Mouse (Mus musculus) induced T-regulatory cell, adult 2 months (primary cell): ENCODE results near the gene Pten.
A peak's percentile ranks its signal among the peaks of the same experiment; 100 is the strongest.

Experiments used
- DNase-seq: peaks from one replicate; pipeline ENCODE4 v3.0.0-alpha.2; 2012; ENCODE audit warnings: low read depth

Gene Pten

DNA sequence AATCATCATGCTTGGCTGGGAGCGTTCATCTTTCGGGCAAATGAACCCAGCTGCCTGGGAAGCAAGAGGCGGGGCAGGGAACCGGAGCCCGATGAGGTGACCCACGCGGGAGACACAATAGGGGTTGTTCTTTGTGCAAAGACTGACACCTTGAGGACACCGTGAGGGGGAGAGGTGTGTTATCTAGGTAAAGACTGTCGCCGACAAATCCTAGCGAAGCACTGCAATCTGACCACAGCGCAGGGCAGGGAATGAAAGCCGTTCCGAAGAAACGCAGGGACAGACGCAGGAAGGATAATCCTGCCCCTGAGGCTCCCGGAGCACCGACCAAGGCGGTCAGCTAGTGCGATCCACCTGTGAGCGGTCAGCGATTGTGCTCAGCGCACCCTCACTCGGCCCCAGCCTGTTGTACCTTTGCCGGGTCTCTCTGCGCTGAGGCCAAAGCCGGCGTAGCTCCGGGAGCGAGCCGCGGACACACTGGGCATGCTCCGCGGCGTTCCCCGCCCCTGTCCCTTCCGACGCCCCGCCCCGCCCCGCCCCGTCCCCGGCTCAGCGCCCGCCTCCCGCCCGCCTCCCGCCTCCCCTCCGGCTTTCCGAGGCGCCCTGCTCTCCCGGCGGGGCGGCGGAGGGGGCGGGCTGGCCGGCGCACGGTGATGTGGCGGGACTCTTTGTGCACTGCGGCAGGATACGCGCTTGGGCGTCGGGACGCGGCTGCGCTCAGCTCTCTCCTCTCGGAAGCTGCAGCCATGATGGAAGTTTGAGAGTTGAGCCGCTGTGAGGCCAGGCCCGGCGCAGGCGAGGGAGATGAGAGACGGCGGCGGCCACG is at the start of gene Pten:
Gene Pten, plus strand, starts transcription at position 598 of the 826 bp plus-strand sequence.
- peak; percentile 95 for DNase-seq

DNA sequence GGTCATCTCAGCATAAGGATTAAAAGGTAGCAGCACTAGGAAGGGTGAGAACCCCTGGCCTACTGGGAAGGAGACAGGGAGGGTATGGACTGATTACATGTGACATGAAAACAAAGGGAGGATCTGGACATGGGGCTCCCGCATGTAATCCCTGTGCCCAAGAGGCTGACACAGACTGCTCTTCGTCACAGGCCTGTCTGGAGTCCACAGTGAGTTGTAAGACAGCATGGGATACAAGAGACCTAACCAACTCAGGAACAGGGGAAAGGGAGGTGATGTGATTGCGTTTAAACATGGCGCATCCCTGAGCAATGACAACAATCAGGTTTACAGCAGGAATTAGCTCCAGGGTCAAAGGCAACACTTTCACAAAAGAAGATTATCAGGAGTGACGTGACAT is 48.3 kb upstream of the Pten start:
- DNase-seq, result no peak

DNA sequence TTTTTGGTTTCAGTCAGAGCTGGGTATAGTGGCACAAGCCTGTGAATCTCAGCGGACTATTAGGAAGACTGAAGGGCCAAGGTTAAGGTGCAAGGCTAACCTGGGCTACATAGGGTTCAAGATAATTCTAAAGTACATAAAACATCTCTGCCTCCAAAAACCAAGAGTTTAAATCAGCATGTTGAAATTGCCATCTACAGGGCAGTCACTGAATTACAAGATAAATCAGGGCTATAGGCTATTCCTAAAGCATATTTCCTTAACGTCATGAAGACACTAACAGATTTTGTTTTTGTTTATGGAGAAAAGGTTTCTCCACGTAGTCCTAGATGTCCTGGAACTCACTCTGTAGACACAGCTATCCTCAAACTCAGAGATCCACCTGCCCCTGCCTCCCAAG is 47.0 kb upstream of the Pten start:
- DNase-seq, result peak; percentile 81

DNA sequence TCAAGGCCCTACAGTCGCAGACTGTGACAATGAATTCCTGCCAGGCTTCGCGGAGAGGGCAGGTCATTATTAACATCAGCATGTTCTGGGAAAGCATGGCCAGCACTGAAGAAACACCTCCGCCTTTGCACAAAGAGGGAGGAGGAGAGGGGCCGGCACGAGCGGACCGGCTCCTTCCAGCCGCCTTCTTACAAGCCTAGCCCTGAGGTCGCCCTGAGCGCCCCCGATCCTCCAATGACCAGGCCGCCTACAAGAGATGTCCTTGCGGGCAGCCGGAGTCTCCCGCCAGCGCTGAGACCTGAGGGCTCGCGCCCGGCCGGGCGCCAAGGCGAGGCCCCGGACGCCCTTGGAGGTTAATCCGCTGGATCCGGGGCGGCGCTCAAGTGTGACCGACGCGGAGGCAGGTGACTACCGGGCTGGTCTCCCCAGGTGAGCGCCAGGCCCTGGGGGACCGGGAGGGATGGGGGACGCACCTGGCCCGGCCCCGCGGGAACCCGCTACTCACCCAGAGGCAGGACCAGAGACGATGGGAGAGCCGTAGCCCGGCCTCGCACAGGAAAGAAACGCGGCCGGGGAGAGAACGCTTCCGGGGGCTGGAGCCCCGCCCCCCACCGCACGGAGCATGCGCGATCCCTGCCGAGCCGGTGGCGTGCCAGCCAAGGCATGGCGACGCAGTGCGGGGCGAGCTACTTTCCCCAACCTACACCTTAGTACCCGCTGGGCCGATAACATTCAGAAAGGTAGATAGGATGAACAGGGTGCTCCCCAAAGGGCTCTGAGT is 45.3 kb upstream of the Pten start:
- peak; percentile 94 for DNase-seq

DNA sequence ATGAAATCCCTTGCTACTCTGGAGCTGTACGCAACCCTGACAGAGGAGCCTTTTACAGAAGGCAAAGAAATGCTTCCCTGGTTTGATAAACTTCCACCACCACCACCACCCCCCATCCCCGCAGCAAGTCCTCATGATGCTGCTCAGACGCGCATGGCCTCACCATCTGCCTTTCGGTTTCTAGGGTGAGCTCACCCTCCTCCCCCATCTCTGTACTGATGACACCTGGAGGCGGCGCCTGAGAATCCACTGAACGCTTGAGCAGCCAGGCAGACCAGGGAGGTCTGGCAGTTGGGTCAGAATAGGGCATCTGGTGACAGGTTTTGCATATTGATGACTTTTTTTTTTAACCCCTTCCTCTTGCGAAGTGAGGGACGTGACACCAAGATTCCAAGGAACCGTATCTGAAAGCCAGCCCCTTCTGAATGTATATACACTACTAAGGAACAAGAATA is 44.7 kb upstream of the Pten start:
- peak; percentile 94 for DNase-seq

DNA sequence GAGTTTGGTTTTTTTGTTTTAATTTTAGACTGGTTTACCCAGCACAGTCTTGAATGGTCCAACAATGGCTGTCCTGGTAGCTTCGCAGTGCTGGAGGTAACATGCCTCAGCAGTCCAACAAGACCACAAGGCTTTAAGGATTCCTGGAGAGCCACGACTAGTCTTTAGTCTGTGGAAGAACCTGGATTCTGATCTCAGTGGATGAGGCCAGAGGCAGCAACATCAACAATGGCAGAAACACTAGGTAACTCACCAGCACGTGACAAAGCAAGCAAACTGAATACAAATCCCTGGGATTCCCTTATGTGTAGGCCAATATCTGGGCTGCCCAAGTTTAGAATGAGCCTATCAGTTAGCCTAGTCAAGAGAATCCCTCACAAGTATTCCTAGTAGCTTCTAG is 43.8 kb upstream of the Pten start:
- DNase-seq, result no peak

DNA sequence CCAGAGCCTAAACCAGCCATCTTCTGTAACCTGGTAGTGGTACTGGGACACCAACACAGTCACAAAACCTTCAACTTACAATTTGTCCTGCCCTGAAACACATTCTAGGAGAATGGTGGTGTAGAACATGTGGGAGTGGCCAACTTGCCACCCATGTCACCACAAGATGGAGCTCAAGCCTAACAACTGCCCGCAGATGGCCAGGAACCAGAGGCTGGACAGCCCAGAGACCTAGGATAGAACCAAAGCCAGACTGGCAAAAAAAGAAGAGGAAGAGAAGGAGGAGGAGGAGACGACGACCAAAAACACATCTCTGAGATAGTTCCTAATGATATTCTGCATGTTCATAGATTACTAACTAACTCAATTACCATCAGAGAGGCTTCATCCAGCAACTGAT is 42.1 kb upstream of the Pten start:
- DNase-seq, result peak; percentile 77

DNA sequence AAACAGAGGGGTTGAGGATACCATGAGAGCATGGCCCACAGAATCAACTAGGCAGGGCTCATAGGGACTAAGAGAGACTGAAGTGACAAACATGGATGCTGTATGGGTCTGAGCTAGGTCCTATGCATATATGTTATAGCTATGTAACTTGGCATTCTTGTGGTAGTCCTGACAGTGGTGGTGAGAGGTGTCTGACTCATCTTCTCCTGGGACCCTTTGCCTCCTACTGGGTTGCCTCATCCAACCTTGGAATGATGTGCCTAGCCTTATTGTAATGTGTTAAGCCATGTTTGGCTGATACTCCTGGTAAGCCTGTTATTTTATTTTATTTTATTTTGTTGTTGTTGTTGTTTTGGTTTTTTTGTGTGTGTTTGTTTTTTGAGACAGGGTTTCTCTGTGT is 41.6 kb upstream of the Pten start:
- no peak for DNase-seq

DNA sequence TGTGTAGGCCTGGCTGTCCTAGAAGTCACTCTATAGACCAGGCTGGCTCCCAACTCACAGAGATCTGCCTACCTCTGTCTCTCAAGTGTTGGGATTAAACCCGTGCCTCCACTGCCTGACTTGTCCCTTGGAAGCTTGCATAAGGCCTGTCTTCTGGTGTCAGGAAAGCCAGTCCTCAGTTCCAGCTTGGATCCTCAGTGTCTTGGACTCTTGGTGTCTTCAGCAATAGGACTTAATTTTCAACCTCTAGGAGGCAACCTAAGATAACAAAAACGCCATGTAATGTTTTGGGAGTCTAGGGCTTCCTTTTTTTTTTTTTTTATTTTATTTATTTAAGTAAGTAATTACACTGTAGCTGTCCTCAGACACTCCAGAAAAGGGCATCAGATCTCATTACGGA is 39.7 kb upstream of the Pten start:
- DNase-seq, result peak; percentile 29

DNA sequence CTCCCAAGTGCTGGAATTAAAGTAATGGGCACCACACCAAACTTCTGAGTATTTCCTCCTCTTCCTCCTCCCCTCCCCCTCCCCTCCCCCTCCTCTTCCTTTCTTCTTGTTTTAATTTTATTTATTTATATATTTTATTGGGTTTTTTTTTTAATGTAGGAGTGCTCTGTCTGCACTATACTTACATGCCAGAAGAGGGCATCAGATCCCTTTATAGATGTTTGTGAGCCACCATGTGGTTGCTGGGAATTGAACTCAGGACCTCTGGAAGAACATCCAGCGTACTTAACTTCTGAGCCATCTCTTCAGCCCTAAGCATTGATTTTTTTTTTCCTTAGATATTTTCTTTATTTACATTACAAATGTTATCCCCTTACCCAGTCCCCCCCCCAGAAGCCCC is 37.0 kb upstream of the Pten start:
- no peak for DNase-seq

DNA sequence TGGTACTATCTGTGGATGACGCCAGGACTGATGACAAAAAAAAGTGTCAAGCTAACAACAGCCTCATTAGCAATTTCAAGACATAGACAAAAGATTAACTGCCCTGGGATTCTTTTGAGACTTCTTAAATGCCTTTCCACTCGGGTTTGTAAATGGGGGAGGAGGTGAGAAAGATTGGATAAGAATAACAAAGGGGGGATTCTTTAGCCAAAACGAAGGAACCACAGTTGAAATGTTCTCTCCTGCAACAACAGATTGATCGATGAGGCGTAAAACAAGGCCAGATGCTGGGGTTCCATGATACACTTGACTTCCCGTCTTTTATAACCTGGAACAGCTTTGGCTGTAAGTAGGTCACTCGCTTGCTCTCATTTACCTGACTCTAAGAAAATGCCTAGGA is 33.5 kb upstream of the Pten start:
- DNase-seq, result no peak

DNA sequence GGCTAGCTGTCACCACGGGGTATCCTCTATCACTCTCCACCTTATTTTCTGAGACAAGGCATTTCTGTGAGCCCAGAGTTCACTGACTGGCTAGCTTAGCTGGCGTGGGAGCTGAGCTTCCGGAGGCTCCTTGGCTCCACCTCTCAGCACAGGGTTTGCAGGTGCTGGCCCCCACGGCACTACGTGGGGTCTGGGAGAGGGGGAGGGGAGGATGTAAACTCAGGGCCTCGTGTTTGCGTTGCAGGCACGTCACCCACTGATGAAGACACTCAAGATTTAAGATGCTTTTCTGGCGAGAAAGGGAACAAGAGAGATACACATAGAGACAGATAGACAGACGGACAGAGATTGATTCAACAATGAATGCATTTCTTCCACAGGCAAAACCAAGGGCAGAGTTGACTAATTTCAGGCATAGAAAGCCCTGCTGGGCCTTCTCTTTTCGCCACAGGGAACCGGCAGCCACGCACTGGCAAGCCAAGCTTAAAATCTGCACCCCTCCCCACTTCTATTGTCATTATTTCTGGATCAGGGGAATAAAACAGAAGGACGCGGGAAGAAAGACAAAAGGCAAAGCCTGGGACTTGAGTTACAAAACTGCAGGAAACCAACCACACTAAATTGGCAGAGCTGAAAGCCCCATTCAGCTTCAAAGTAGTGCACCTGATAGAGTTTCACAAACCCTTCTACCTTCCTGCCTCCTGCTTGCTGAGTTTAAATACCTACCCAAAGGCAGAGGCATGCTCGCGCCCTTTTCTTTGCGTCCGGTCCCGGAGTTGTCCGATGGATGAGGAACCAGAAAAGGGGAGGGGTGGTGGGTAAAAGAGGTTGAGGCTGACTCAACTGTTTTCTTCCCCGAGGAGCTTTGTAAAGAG is 30.6 kb upstream of the Pten start:
- peak; percentile 35 for DNase-seq

DNA sequence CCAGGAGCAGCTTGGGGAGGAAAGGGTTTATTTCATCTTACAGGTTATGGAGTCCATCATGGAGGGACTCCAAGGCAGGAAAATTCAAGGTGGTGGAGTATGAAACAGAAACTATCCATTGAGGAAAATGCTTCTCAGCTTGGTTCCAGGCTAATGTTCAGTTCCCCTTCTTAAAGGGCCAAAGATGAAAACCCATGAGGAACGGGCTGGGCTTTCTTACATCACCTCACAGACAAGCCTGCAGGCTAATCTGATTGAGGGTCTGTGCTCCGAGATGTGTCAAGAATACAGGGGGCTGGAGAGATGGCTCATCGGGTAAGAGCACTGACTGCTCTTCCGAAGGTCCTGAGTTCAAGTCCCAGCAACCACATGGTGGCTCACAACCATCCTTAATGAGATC is 27.5 kb upstream of the Pten start:
- DNase-seq, result no peak

DNA sequence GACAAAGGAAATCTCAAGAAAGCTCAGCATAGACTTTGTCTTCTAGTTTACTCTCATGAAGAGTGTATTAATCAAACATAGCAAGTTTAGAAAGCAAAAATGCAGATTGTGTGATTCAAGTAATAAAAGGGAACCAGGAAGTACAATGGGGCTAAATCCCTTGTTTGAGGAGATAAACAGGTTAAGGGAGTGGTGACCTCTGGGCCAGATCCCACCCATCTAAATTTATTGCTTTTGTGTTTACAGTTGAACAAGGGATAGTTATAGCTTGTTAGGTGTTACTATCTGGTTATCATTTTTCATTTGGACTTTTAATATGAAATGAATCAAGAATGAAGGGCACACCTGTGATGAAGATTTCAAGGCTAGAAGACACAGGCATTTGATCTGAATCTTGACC is 24.4 kb upstream of the Pten start:
- DNase-seq, result no peak

DNA sequence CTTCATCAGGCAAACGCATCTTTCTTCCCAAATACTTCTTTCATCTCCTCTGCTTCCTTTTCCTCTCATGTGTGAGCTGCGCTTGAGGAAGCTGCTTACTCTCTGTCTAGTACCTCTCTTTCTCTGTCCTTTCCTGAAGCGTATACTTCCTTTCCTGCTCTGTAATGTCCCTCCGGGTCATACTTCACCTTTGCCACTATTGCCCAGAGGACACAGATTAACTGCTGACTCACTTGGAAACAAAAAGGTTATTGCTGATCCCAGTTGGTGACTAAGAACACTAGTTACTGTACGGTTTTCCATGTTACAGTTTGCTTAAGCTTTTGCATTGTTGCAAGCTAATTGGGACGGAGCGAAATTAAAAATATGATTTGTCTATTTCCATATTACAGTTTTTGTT is 19.5 kb upstream of the Pten start:
- DNase-seq, result no peak

DNA sequence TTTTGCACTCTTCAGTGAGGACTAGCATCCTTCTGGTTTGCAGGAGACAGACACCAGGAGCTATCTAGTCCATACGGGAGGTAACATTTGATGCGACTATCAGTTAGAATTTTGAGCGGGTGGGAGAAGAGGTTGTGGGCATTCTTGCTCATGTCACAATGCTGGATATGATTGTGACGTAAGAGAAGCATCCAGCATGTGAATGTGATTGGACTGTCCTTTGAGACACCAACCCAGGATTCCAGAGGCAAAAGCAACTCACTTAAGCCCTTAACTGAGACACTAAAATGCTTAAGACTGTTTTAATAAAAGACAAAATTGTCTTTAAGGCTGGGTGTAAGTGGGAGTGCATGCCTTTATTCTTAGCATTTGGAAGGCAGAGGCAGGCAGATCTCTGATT is 17.6 kb upstream of the Pten start, which contains the start of gene Atad1:
Gene Atad1, minus strand, starts transcription at position 101 of the 400 bp plus-strand sequence.
- no peak for DNase-seq

DNA sequence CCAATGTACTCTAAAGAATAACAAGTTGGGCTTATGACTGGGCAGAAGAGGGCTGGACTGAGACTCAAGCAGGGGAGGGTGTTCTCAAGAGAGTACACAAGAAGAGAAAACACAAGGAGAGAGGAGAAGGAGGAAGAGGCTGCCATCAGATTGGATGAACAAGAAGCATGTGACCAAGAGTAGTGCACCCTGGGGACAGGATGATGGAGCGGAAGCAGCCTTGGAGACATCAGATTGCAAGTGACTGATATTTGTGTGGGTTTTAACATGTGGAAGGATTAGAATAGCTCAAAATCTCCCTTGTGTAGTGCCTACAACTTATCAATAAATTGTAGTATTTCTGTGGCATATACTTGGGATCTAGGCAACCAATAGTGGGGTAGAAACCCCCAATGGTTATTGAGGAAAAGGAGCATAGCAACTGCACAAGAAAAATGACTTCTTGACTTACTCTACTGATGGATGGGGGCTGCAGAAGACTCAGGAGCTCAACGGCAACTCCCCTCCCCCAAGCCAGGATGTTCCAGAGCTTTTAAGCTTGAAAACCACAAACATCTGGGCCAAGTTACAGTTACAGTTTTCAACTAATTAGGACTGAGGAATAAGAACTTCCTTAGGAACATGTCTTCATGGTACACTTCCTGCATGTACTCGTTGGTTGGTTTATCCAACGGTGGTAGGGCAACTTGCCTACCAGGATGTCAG is 16.5 kb upstream of the Pten start:
- DNase-seq, result no peak

DNA sequence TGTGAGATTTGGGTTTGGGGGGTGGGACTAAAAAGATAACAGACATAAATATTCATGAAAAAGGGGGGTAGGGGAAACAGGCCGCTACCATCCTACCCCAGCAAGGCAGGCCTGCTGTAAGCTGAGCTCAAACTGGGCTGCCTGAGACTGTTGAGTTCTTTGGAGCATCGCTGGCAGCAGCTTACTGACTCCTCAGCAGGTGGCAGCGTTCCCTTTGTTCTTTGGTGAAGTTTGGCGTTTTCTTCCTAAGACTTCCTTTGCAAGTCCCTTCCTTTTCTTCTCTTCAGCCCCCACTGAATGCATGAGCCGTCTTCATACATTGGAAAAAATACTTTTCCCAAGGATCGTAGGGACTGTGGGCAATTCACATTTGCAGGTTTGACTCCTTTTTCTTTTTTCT is 7.9 kb upstream of the Pten start:
- DNase-seq, result peak; percentile 59

DNA sequence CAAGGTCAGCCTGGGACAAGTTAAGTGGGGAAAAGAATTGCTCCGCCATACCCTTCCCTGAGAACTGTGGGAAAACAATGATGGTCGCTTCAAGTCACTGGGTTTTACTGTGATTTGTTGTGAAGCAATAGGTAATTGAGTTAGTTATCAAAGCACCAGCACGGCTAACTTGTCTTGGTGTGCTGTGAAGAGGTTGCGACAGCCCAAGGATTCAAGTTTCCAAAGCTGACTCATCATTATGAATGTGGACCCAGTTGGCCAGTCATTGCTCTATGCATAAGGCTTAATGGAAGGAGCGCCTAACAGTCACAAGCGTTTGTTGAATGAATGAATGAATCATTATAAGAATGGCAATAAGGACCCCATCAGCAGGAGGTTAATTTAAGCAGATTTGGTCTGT is 4.9 kb upstream of the Pten start:
- no peak for DNase-seq

DNA sequence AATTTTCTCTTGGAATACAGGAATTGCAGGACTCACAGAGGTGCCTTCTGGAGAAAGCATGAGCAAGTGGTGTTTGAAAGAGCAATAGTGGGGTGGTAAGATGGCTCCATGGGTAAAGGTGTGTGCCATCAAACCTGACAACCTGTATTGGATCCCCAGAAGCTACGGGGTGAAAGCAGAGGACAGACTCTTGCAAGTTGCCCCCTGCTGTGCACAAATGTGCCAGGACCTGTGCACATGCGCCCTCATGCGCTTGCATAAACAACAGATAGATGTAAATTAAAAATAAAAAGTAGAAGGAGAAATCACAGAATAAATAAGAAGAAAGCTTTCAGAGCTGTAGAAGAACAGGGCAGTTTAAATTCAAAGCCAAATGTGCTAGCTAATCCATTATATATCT is 3.9 kb upstream of the Pten start:
- no peak for DNase-seq

DNA sequence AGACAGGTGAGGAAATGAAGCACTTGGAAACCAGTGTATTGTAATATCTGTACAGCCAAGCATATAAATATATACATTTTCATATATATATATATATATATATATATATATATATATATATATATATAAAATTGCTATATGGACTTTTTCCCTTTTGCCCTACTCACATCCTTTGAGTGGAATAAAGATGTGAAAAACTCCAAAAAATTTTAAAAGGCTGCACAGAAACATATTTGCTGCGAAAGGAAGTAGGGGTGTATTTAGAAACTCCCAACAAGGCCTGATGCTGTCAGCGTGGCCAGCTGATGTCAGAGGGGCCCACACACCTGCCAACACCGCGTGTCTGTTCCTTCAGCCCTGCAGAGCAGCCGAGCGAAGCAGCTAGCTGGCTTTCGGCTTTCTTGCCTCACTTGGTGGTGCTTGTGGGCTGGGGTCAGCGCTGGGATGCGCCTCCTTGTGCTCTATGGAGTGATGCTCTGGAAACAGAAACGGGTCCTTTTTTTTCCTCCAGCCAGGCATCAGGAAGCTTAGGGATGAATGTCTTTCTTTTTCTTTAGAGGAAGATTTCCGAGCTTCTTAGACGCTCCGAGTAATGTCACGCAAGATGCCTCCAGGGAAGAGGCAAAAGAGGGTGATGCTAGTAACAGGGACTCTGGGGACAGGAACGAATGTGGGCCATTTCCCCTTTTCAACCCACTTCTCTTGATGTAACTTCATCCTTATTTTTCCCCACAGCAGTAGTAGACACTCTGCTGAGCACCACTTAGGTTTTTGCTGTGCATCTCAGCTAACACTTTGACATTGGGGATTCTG is 2.9 kb upstream of the Pten start:
- DNase-seq, result no peak
